Mouse (Mus musculus) embryonic stem cell, embryonic (primary cell): ENCODE data around the gene Gtpbp10.

Source experiments
- CTCF ChIA-PET, 4 experiments: fragments of 300-600 bp in 2 of 4; fragments of 350-600 bp in 2 of 4; sonication (Branson Sonifier 250); formaldehyde crosslinking; loops; one replicate each; lab custom pipeline; 2022; ENCODE audit warnings: inconsistent platforms in 2 of 4; lab: Charles Lee
- POLR2A ChIA-PET, 4 experiments: fragments of 300-600 bp in 2 of 4; fragments of 350-600 bp in 2 of 4; sonication (Branson Sonifier 250); formaldehyde crosslinking; loops; one replicate each; lab custom pipeline; 2022; ENCODE audit warnings: antibody characterized with exemption in 4 of 4, inconsistent platforms in 1 of 4; lab: Charles Lee

The Gtpbp10 gene

GRCm38 (mm10) chr5:5508231-5508630, 51.1 kb downstream of the Gtpbp10 start:
- ChIA-PET CTCF (interaction anchor here in 3 of 4 experiments (0.6 to 1.5 kb wide), 5 partner anchors 51 to 242 kb away, joined by 3 to 12 read pairs (median 3); partner anchors contain the start of genes Gtpbp10 (in 1 of the 3) and Steap1 (in 1 of the 3)), POLR2A (interaction anchor here in 3 of 4 experiments (0.6 to 1.3 kb wide), 4 partner anchors 38 to 241 kb away, joined by 3 to 5 read pairs (median 4); partner anchors contain the start of genes Steap1 (in 2 of the 3) and Gtpbp10 (in 1 of the 3))

GRCm38 (mm10) chr5:5507701-5508225, 51.6 kb downstream of the Gtpbp10 start:
- ChIA-PET CTCF (interaction anchor here in 3 of 4 experiments (0.9 to 1.5 kb wide), 3 partner anchors 242 kb away, joined by 3 to 12 read pairs (median 3); partner anchors contain the start of gene Steap1 (in 1 of the 3)), POLR2A (interaction anchor here in 1 of 4 experiments (0.8 kb wide), 1 partner anchor 242 kb away, joined by 3 read pairs; the partner anchor contains the start of gene Steap1)

DNA sequence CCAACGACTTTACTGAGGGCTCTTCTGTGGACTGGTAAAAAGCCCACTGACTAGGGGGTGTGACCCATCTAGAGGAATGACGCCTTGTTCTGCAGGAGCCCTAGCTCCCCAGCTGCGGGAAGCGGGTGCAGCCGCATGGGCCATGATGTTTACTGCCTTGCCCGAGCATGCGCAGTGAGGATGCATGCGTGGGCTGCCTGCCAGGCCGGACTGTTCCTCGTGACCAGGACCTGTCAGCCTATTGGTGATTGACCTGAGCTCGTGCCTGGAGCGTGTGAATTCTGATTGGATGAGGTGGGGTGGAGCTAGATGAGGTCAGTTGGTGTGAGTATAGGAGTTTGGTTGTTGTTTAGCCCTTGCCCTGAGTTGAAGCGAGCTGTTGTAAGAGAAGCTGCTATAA, 54.9 kb downstream of the Gtpbp10 start:
- POLR2A ChIA-PET: interaction anchor here in 3 of 4 experiments (0.6 to 3.3 kb wide), 10 partner anchors 8 to 245 kb away, joined by 3 to 18 read pairs (median 4); partner anchors contain the start of genes Gtpbp10 (in 2 of the 3), Steap1 (in 2 of the 3), Cldn12 (in 1 of the 3) and Steap2 (in 1 of the 3)
- CTCF ChIA-PET: interaction anchor here in 3 of 4 experiments (0.6 to 1.7 kb wide), 7 partner anchors 10 to 342 kb away, joined by 3 to 12 read pairs (median 3); partner anchors contain the start of gene Steap1 (in 2 of the 3)

GRCm38 (mm10) chr5:5503381-5503780, 56.0 kb downstream of the Gtpbp10 start:
- ChIA-PET POLR2A (interaction anchor here in 2 of 4 experiments (0.6 to 3.3 kb wide), 3 partner anchors 56 to 1385 kb away, joined by 3 to 18 read pairs (median 17); partner anchors contain the start of genes Gtpbp10 (in 1 of the 2) and Steap1 (in 1 of the 2)), CTCF (interaction anchor here in 3 of 4 experiments (0.7 to 1.7 kb wide), 5 partner anchors 9 to 246 kb away, joined by 3 to 12 read pairs (median 4); partner anchors contain the start of gene Steap1 (in 2 of the 3))

GRCm38 (mm10) chr5:5501583-5501982, 57.8 kb downstream of the Gtpbp10 start:
- CTCF ChIA-PET: interaction anchor here in 1 of 4 experiments (1.7 kb wide), 1 partner anchor 248 kb away, joined by 4 read pairs; the partner anchor contains the start of gene Steap1
- POLR2A ChIA-PET: no interaction called here

- ChIA-PET POLR2A (interaction anchor here in 1 of 4 experiments (0.6 to 1.5 kb wide), 4 partner anchors 10 to 355 kb away, joined by 3 to 5 read pairs (median 4); no protein-coding TSS in a partner anchor), CTCF (interaction anchor here in 2 of 4 experiments (1.0 to 2.0 kb wide), 2 partner anchors 253 kb away, joined by 4 to 6 read pairs; partner anchors contain the start of gene Steap1 (in 2 of the 2))
Measured at GRCm38 (mm10) chr5:5496393-5496792, 62.9 kb downstream of the Gtpbp10 start.

- CTCF ChIA-PET: interaction anchor here (0.6 to 3.3 kb wide), 11 partner anchors 9 to 534 kb away, joined by 3 to 37 read pairs (median 4); partner anchors contain the start of gene Steap1 (in 2 of the 4)
- POLR2A ChIA-PET: interaction anchor here in 1 of 4 experiments (1.0 kb wide), 1 partner anchor 254 kb away, joined by 3 read pairs; the partner anchor contains the start of gene Steap1
Measured at GRCm38 (mm10) chr5:5495042-5495441, 64.3 kb downstream of the Gtpbp10 start.

DNA sequence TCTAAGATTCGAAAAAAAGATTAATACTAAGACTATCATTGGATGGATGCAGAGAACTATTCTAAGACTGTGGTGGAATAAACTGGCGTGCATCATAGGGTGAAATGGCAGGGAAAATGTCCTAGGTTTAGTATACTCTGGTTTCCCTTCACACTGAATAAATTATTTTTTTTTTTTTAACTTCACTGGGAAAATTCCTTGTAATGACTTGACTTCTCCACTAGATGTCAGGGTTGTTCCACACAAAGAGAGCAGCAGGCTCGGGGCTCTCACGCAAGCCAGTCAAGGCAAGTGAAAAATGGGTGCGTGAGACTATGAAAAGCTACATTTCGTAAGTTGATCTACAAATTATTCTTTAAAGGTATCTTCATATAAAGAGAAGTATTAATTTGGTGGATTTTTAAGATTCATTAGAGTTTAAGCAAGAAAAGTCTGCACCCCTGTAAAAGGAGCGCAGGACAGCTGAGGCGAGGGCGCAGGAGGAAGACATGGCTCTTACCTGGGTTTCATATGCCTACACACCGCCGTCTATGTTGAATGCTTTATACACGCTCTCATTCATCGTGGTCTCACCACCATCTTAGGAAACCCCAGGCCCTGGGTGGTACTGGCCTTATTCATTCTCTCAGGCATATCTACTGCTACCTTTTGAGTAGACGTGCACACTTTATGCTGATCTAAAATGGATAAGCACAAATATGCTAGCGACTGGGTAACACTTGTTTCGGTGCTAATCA, 64.9 kb downstream of the Gtpbp10 start:
- CTCF ChIA-PET: interaction anchor here (0.6 to 3.3 kb wide), 13 partner anchors 9 to 533 kb away, joined by 3 to 37 read pairs (median 3); partner anchors contain the start of gene Steap1 (in 3 of the 4)
- POLR2A ChIA-PET: interaction anchor here in 1 of 4 experiments (1.0 kb wide), 1 partner anchor 255 kb away, joined by 3 read pairs; the partner anchor contains the start of gene Steap1

GRCm38 (mm10) chr5:5492163-5492562, 67.2 kb downstream of the Gtpbp10 start:
- ChIA-PET POLR2A (no interaction called here), CTCF (interaction anchor here in 3 of 4 experiments (0.7 to 3.3 kb wide), 4 partner anchors 12 to 259 kb away, joined by 3 to 37 read pairs (median 4); partner anchors contain the start of gene Steap1 (in 2 of the 3))
